9 mouse cellular contexts compared by ENCODE assay signal in genomic region chr10:128889846-128890245, GRCm38 (mm10). TPM values are rescaled to one million over a fixed set of nuclear protein-coding genes. Genes with fewer than 3 reads are reported as not detected.
A peak's percentile ranks its signal among the peaks of the same experiment; 100 is the strongest.
DNase-seq lines count a peak whose midpoint lies in the region; ATAC-seq and TF ChIP-seq lines count a peak whose summit lies in the region.
"Had no signal": no experiment of that assay in that cellular context is flagged by ENCODE, and none has a peak within 500 bp of the region (broad histone marks: within the 10 kb centered on the region; RNA-seq: fewer than 3 reads in every experiment).

No protein-coding gene starts in this region.

- TF ChIP-seq POLR2A in spleen, adult 2 months (IDR thresholded peaks at IDR 0.05; ENCODE audit: low read depth, low read length): no peak

- peaks cover 14% of the 10 kb centered on the region; the same call in 1 of the 2 replicates for H3K4me1 ChIP-seq in spleen, adult 2 months (ENCODE audit: control insufficient read depth, insufficient read depth, insufficient read length)
- H3K4me1 ChIP-seq in liver, embryonic 14.5 days (replicated peaks; ENCODE audit: control insufficient read depth in 2 of 2, insufficient read depth in 2 of 2, low read length in 1 of 2): peaks cover 0 to 8% of the 10 kb centered on the region in 2 experiments; a peak in 3 of 4 replicates

- H3K27me3 ChIP-seq in spleen, adult 2 months (ENCODE audit: control insufficient read depth, insufficient read depth, low read length): peaks cover 4% of the 10 kb centered on the region
- H3K27me3 ChIP-seq in liver, embryonic 14.5 days (ENCODE audit: control insufficient read depth, insufficient read depth, low read length): peaks cover 57% of the 10 kb centered on the region

- H3K9ac ChIP-seq in liver, embryonic 14.5 days (replicated peaks): no peak overlapping the region

- peaks cover 4% of the 10 kb centered on the region; the same call in 1 of the 2 replicates for H3K36me3 ChIP-seq in spleen, adult 2 months (ENCODE audit: control insufficient read depth, insufficient read depth, low read length)
- no peaks in the 10 kb centered on the region for H3K36me3 ChIP-seq in liver, embryonic 14.5 days (replicated peaks; ENCODE audit: control insufficient read depth, insufficient read depth, low read depth)

- no peak overlapping the region for H3K27ac ChIP-seq in spleen, adult 2 months (ENCODE audit: insufficient read depth, low read length)
- no peak overlapping the region for H3K27ac ChIP-seq in liver, embryonic 14.5 days

- 67% methylated on average over 1 of the region's 2 CpGs for WGBS in spleen, adult 2 months
- 25% methylated on average over 2 of the region's 2 CpGs for WGBS in liver, embryonic 14.5 days (ENCODE audit: insufficient replicate concordance)

- H3K4me3 ChIP-seq in spleen, adult 2 months (ENCODE audit: extremely low read depth, insufficient read depth, insufficient read length): peak overlapping the region; percentile 19; the same call in 1 of the 2 replicates
- H3K4me3 ChIP-seq in liver, embryonic 14.5 days (ENCODE audit: insufficient read depth in 1 of 2, low read depth in 2 of 2, low read length in 2 of 2): no peak overlapping the region

- no peak for TF ChIP-seq EP300 in liver, embryonic 14.5 days (IDR thresholded peaks at IDR 0.05; ENCODE audit: low read depth)

- no peaks in the 10 kb centered on the region for H3K9me3 ChIP-seq in liver, embryonic 14.5 days (ENCODE audit: control insufficient read depth, low read length)

- peak; percentile 19 for DNase-seq in embryo, embryonic 10.5 days (ENCODE audit: low spot score)
- DNase-seq in embryo, embryonic 11 days: no peak
- DNase-seq in spleen, adult 2 months (ENCODE audit: low read depth in 1 of 2, low spot score in 2 of 2): no peak
- DNase-seq in spleen, adult 18-20 months: no peak
- no peak for DNase-seq in liver, embryonic 14.5 days (ENCODE audit: low read depth in 3 of 3, low spot score in 3 of 3)
- no peak for DNase-seq in right cerebral cortex, postnatal 10 days (ENCODE audit: low spot score in 2 of 2)
- DNase-seq in lung, postnatal 36 days: no peak
- DNase-seq: cerebellum, postnatal 36 days had no signal

- H3K4me2 ChIP-seq in liver, embryonic 14.5 days (ENCODE audit: low read depth): peak overlapping the region; percentile 67; the same call in 1 of the 2 replicates

- no peak for ATAC-seq in liver, embryonic 14.5 days (ENCODE audit: insufficient read depth)
- ATAC-seq in frontal cortex, adult (ENCODE audit: low TSS enrichment): no peak

- TF ChIP-seq CTCF in spleen, adult 2 months (IDR thresholded peaks at IDR 0.05; ENCODE audit: extremely low read depth, insufficient read depth, insufficient read length, insufficient replicate concordance): no peak
- TF ChIP-seq CTCF in liver, embryonic 14.5 days (IDR thresholded peaks at IDR 0.05; ENCODE audit: low read depth): no peak

RNA-seq across cellular contexts. Expression of gene Gdf11, which starts 1.7 kb away (rescaled TPM):
- 5.8 and 6.0 TPM in 2 replicates for polyA plus RNA-seq in spleen, adult 2 months (2012; rRNA removed)
- 0.32 and 0.36 TPM in 2 replicates for polyA plus RNA-seq in liver, embryonic 14.5 days (2012; rRNA removed)
- polyA plus RNA-seq in liver, embryonic 14.5 days (2014; fragmentation: Nextera tagmentation; extraction: Ambion mirVana): 0.16 and 0.23 TPM in 2 replicates

RNA-seq across cellular contexts. Expression of gene Cd63, which starts 10.9 kb away (rescaled TPM):
- polyA plus RNA-seq in spleen, adult 2 months (2012; rRNA removed): 25.8 and 35.7 TPM in 2 replicates
- polyA plus RNA-seq in liver, embryonic 14.5 days (2012; rRNA removed): 22.5 and 29.6 TPM in 2 replicates
- 73.0 and 85.0 TPM in 2 replicates for polyA plus RNA-seq in liver, embryonic 14.5 days (2014; fragmentation: Nextera tagmentation; extraction: Ambion mirVana)

RNA-seq across cellular contexts. Expression of gene Rdh5, which starts 32.8 kb away (rescaled TPM):
- 15.1 and 15.8 TPM in 2 replicates for polyA plus RNA-seq in spleen, adult 2 months (2012; rRNA removed)
- 12.1 and 12.3 TPM in 2 replicates for polyA plus RNA-seq in liver, embryonic 14.5 days (2012; rRNA removed)
- 13.6 and 15.8 TPM in 2 replicates for polyA plus RNA-seq in liver, embryonic 14.5 days (2014; fragmentation: Nextera tagmentation; extraction: Ambion mirVana)

RNA-seq across cellular contexts. Expression of gene Bloc1s1, which starts 34.0 kb away (rescaled TPM):
- 113 and 138 TPM in 2 replicates for polyA plus RNA-seq in spleen, adult 2 months (2012; rRNA removed)
- 67.2 and 95.9 TPM in 2 replicates for polyA plus RNA-seq in liver, embryonic 14.5 days (2012; rRNA removed)
- polyA plus RNA-seq in liver, embryonic 14.5 days (2014; fragmentation: Nextera tagmentation; extraction: Ambion mirVana): 99.2 and 99.8 TPM in 2 replicates

RNA-seq across cellular contexts. Expression of gene Itga7, which starts 43.8 kb away (rescaled TPM):
- polyA plus RNA-seq in spleen, adult 2 months (2012; rRNA removed): 5.8 and 6.5 TPM in 2 replicates
- polyA plus RNA-seq in liver, embryonic 14.5 days (2012; rRNA removed): 0.09 and 0.19 TPM in 2 replicates
- polyA plus RNA-seq in liver, embryonic 14.5 days (2014; fragmentation: Nextera tagmentation; extraction: Ambion mirVana): 0.04 and 0.15 TPM in 2 replicates
